Mouse (Mus musculus) heart, postnatal 0 days (tissue): ENCODE measurements at regions not wholly inside any gene's neighbourhood (a gene's known extent, or its start where the extent isn't known, plus 50 kb on each side); places are given as distances from the start of the nearest gene placed in this dataset.

Source experiments
- CTCF ChIP-seq: IDR thresholded peaks from 2 replicates; pipeline ENCODE4 v1.5.1; 2016; ENCODE audit warnings: antibody characterized with exemption, control low read depth, low read depth
- EP300 ChIP-seq: IDR thresholded peaks from 2 replicates; pipeline ENCODE4 v1.6.1; 2016; ENCODE audit warnings: antibody characterized with exemption, low read depth

DNA sequence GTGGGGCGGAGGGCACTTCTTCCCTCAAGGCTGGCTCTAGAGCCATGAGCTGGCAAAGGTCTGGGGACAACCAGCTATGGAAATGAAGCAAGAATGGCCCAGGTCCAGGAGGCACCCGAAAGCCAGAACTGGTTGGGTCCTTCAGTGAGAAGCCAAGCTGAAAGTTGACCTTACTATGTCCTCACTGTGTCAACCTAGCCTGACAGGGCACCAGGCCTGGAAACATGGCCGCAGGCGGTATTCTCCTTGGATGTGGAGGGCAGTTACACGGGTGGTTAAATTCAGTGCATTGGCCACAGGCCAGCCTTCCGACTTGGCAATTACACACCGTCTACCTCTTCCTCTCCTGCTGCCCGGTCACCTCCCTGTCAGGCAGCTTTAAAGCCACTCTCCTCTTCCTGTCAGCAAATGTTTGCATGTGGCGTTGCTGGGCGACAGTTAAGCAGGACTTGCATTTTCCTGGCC is 116.7 kb downstream of the H2al1j start:
- no peak for TF ChIP-seq CTCF
- TF ChIP-seq EP300, result no peak
